Mouse (Mus musculus): ENCODE results near the gene Tspan12. TPM values are rescaled to one million over a fixed set of nuclear protein-coding genes. Genes with fewer than 3 reads are reported as not detected.

Tspan12 gene
- polyA plus RNA-seq, 1 experiment from 2014 or later: 42.1 TPM

DNA sequence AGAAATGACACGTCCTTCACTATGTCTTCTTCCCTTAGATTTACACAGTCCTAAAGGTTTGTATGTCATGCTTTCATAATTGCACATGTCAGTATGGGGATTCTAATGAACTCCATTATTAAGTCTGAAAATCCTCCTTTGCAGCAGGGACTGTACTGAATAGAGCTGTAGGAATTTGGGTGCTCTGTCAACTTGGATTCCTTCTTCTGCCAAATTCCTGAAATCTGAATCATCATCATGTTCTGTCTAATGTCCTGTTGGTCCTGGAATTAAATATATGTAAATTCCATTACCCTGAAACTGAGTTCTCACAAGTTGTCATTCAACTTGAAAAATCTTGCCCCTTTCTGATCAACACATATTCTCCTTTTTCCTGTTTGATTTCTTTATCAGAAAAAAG lies 104.8 kb downstream of the Tspan12 start:
- ATAC-seq (ENCODE audit: insufficient number of reproducible peaks, insufficient read depth, low FRiP score, low TSS enrichment): no peak
- Histone ChIP-seq H3K36me3 (no peaks in the 10 kb centered on the region), H3K9ac (no peak overlapping the region), H3K4me2 (replicated peaks) (no peak overlapping the region), H3K9me3 (no peaks in the 10 kb centered on the region), H3K4me3 (no peak overlapping the region), H3K27me3 (no peaks in the 10 kb centered on the region), H3K4me1 (no peaks in the 10 kb centered on the region), H3K27ac (no peak overlapping the region)
- WGBS: 77% methylated on average over 1 of the region's 1 CpGs

DNA sequence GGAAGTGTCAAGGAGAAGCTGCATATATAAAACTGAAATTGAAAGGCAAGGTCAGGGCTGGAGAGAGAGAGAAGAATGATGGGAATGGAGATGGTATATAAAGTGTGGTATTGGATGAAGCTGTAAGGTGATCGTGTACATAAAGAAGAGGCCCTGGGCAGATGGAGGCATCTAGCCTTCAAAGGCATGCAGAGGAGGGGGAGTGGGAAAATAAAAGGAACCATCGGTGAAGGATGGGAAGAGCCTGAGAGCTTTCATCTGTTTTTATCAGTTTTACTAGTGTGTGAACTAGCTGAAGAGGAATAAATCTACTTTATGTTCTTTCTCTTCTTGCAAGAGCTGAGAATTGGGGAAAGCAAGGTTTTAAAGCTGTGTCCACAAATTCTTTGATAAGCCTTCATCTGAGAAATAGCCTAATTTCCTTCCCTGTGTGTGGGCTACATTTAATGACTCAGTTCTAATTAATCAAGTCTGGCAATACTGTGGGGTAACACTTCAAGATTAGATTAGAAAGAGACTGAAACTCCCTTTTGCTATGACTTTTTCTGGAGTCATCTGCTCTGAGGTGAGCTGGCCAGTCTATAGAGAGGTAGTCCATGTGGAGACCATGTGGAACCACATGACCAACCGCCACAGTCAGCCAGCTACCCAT lies 107.6 kb downstream of the Tspan12 start:
- H3K9ac ChIP-seq: no peak overlapping the region
- H3K27me3 ChIP-seq: no peaks in the 10 kb centered on the region
- no peak overlapping the region for H3K4me3 ChIP-seq
- no peaks in the 10 kb centered on the region for H3K4me1 ChIP-seq
- no peaks in the 10 kb centered on the region for H3K36me3 ChIP-seq
- ATAC-seq (ENCODE audit: insufficient number of reproducible peaks, insufficient read depth, low FRiP score, low TSS enrichment): no peak
- H3K27ac ChIP-seq: no peak overlapping the region
- H3K4me2 ChIP-seq (replicated peaks): no peak overlapping the region
- 73% methylated on average over 3 of the region's 3 CpGs for WGBS
- H3K9me3 ChIP-seq: no peaks in the 10 kb centered on the region

DNA sequence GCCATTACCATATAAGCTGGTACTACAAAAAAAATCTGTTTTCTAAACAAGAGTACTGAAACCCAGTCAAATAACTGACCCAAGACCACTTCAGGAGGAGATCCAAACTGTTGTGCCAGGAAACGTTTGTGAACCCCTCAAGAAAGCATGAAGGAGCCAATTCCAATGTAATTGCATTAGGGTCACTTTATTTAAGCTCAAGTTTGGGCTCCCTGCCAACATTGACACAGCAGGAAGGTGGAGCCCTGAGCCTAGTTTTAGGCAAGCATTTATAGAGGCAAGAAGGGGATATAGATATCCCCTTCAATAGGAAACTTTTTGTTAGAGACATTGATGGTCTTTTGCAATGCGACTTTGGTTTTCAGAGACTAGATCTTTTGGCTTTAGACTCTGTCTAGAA lies 111.7 kb downstream of the Tspan12 start:
- no peaks in the 10 kb centered on the region for H3K36me3 ChIP-seq
- H3K27me3 ChIP-seq: no peaks in the 10 kb centered on the region
- no peak overlapping the region for H3K9ac ChIP-seq
- H3K4me3 ChIP-seq: no peak overlapping the region
- ATAC-seq (ENCODE audit: insufficient number of reproducible peaks, insufficient read depth, low FRiP score, low TSS enrichment): no peak
- H3K9me3 ChIP-seq: no peaks in the 10 kb centered on the region
- H3K4me2 ChIP-seq (replicated peaks): no peak overlapping the region
- 62% methylated on average over 2 of the region's 2 CpGs for WGBS
- H3K27ac ChIP-seq: no peak overlapping the region
- no peaks in the 10 kb centered on the region for H3K4me1 ChIP-seq

DNA sequence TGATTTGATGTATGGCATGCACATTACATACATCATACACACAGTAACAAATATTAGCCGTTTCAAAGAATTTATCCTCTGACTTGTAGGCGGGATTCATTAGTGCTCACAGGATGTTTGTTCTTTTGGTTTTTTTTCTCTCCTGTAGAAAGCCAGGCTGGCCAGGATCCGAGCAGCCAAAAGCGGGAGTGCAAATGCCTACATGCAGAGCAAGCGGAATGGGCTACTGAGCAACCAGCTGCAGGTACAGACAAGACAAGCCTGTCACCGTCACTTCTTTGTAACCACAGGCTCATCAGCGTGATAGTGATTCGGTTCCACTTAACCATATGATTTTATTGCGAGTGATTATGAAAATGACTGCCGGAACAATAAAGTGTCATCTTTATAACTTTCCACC lies 130.1 kb downstream of the Tspan12 start:
- Histone ChIP-seq H3K4me1 (no peaks in the 10 kb centered on the region), H3K9ac (no peak overlapping the region)
- WGBS: 79% methylated on average over 10 of the region's 10 CpGs

More for the DNA sequence above, 130.1 kb downstream of the Tspan12 start:
- Histone ChIP-seq H3K4me3 (no peak overlapping the region), H3K36me3 (no peaks in the 10 kb centered on the region), H3K4me2 (replicated peaks) (no peak overlapping the region), H3K9me3 (no peaks in the 10 kb centered on the region), H3K27ac (no peak overlapping the region), H3K27me3 (no peaks in the 10 kb centered on the region)
- no peak for ATAC-seq (ENCODE audit: insufficient number of reproducible peaks, insufficient read depth, low FRiP score, low TSS enrichment)

Other genes with a start within 250 kb of the Tspan12 start
- gene Ing3, start 97.1 kb upstream of the Tspan12 start, polyA plus RNA-seq (2016; fragmentation: Nextera tagmentation; extraction: Ambion mirVana): 59.3 and 64.1 TPM in 2 replicates
- 34.7 and 35.9 TPM in 2 replicates for gene Cped1, start 133.4 kb upstream of the Tspan12 start, polyA plus RNA-seq (2016; fragmentation: Nextera tagmentation; extraction: Ambion mirVana)